In the genomic region with DNA sequence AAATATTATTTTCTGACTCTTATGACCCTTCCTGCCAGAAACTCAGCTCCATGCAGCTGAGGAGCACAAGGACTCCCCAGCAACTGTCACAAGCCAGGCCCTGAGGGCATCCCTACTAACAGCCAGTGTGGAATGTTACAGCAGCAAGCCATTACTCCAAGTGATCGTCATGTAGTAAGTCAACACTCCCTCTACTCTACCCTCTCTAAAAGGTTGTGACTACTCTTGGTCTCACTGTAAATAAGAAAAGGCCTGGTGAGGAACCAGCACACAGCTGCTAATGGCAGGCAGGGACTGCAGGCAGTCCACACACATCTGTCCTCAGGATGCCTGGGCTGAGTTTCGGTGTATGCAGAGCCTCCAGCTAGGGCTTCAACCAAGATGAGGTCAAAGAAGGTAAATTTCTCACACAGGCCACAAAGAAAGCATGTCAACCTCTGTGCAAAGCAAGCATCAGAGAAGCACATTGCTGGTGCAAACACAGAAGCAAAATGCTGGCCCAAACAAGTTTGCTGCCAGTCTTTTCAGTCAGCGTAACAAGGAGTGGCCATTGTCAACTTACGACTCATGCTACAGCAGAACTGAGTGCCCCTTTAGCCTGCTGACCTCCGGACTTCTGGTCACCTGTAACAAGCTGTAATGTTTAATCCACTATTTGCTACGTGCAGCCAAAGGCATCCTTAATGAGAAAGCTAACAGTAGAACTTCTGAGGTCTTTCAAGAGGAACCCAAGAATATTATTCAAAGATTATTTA, we compare ENCODE assay signal across 24 mouse cellular contexts.
DNase-seq lines count a peak whose midpoint lies in the region; ATAC-seq and TF ChIP-seq lines count a peak whose summit lies in the region.
"Had no signal": no experiment of that assay in that cellular context is flagged by ENCODE, and none has a peak within 500 bp of the region (broad histone marks: within the 10 kb centered on the region; RNA-seq: fewer than 3 reads in every experiment).

No protein-coding gene starts in this region.

- peak; percentile 78 for ATAC-seq in kidney, postnatal 0 days (replicated peaks; ENCODE audit: low FRiP score, low read depth)
- ATAC-seq: midbrain, embryonic 15.5 days had no signal

- no peak overlapping the region for H3K9ac ChIP-seq in liver, adult 2 months (ENCODE audit: low read depth, low read length)
- H3K9ac ChIP-seq in kidney, postnatal 0 days (ENCODE audit: low read depth, low read length), result no peak overlapping the region
- H3K9ac ChIP-seq: embryonic facial prominence, embryonic 13.5 days; forebrain, embryonic 12.5 days; heart, embryonic 15.5 days; hindbrain, embryonic 13.5 days; limb, embryonic 15.5 days; midbrain, embryonic 15.5 days; neural tube, embryonic 15.5 days had no signal

- WGBS in liver, adult 2 months, result 48% methylated on average over 6 of the region's 6 CpGs
- 41% methylated on average over 6 of the region's 6 CpGs for WGBS in kidney, adult 2 months
- 61% methylated on average over 6 of the region's 6 CpGs for WGBS in kidney, postnatal 0 days
- WGBS in midbrain, embryonic 10.5 days, result 89% methylated on average over 6 of the region's 6 CpGs

- H3K4me1 ChIP-seq in liver, adult 2 months (ENCODE audit: control insufficient read depth, insufficient read depth, low read length), result 0 out of 2 replicates have a peak, but pooled peaks cover 1% of the 10 kb centered on the region
- H3K4me1 ChIP-seq in kidney, adult 2 months (ENCODE audit: control insufficient read depth, insufficient read depth, low read length), result peaks cover 23% of the 10 kb centered on the region
- peaks cover 5% of the 10 kb centered on the region; the same call in 1 of the 2 replicates for H3K4me1 ChIP-seq in kidney, postnatal 0 days (replicated peaks; ENCODE audit: insufficient read depth, low read length)
- peaks cover 1% of the 10 kb centered on the region; the same call in 1 of the 2 replicates for H3K4me1 ChIP-seq in midbrain, embryonic 10.5 days
- H3K4me1 ChIP-seq: embryonic facial prominence, embryonic 13.5 days; forebrain, embryonic 12.5 days; heart, embryonic 15.5 days; limb, embryonic 15.5 days; midbrain, embryonic 15.5 days had no signal

- no peaks in the 10 kb centered on the region for H3K27me3 ChIP-seq in liver, adult 2 months (ENCODE audit: control insufficient read depth, insufficient read depth, low read length)
- H3K27me3 ChIP-seq in kidney, adult 2 months (replicated peaks; ENCODE audit: control insufficient read depth, insufficient read depth, low read length), result no peaks in the 10 kb centered on the region
- no peaks in the 10 kb centered on the region for H3K27me3 ChIP-seq in kidney, postnatal 0 days (ENCODE audit: insufficient read depth, low read length)
- H3K27me3 ChIP-seq in midbrain, embryonic 10.5 days (ENCODE audit: low read depth, poor library complexity, severe bottlenecking), result no peaks in the 10 kb centered on the region
- H3K27me3 ChIP-seq: embryonic facial prominence, embryonic 13.5 days; forebrain, embryonic 12.5 days; heart, embryonic 15.5 days; hindbrain, embryonic 13.5 days; limb, embryonic 15.5 days; midbrain, embryonic 15.5 days; neural tube, embryonic 15.5 days had no signal

- no peak overlapping the region for H3K4me3 ChIP-seq in liver, adult 2 months (ENCODE audit: insufficient read depth, low read depth, low read length)
- H3K4me3 ChIP-seq in kidney, adult 2 months (ENCODE audit: insufficient read depth, low read depth, low read length), result no peak overlapping the region
- no peak overlapping the region for H3K4me3 ChIP-seq in kidney, postnatal 0 days (replicated peaks; ENCODE audit: low read depth, low read length)
- H3K4me3 ChIP-seq in midbrain, embryonic 10.5 days, result no peak overlapping the region
- H3K4me3 ChIP-seq: embryonic facial prominence, embryonic 13.5 days; erythroblast, embryonic 14.5 days; forebrain, embryonic 12.5 days; heart, embryonic 15.5 days; hindbrain, embryonic 13.5 days; limb, embryonic 15.5 days; midbrain, embryonic 15.5 days; neural tube, embryonic 15.5 days had no signal

- TF ChIP-seq POLR2A in liver, adult 2 months (IDR thresholded peaks at IDR 0.05; ENCODE audit: extremely low read depth, insufficient read depth, low read length), result no peak
- no peak for TF ChIP-seq POLR2A in kidney, adult 2 months (IDR thresholded peaks at IDR 0.05; ENCODE audit: low read depth, low read length)

- no peak for TF ChIP-seq CTCF in liver, adult 2 months (IDR thresholded peaks at IDR 0.05; ENCODE audit: low read depth, low read length)
- TF ChIP-seq CTCF in kidney, adult 2 months (conservative IDR thresholded peaks at IDR 0.05; ENCODE audit: insufficient read depth, insufficient read length, low read depth, low read length), result no peak
- no peak for TF ChIP-seq CTCF in kidney, postnatal 0 days (IDR thresholded peaks at IDR 0.05; ENCODE audit: low read depth)

- no peak overlapping the region for H3K4me2 ChIP-seq in kidney, postnatal 0 days (ENCODE audit: low read length)
- H3K4me2 ChIP-seq: embryonic facial prominence, embryonic 13.5 days; forebrain, embryonic 12.5 days; heart, embryonic 15.5 days; hindbrain, embryonic 13.5 days; limb, embryonic 15.5 days; midbrain, embryonic 15.5 days; neural tube, embryonic 15.5 days had no signal

- no peak overlapping the region for H3K27ac ChIP-seq in liver, adult 2 months (replicated peaks; ENCODE audit: insufficient read depth, low read depth, low read length)
- H3K27ac ChIP-seq in kidney, adult 2 months (ENCODE audit: insufficient read depth, low read depth, low read length), result peak overlapping the region; percentile 88
- H3K27ac ChIP-seq in kidney, postnatal 0 days, result peak overlapping the region; percentile 60; the same call in 1 of the 2 replicates
- H3K27ac ChIP-seq in midbrain, embryonic 10.5 days (replicated peaks), result no peak overlapping the region
- H3K27ac ChIP-seq: embryonic facial prominence, embryonic 13.5 days; forebrain, embryonic 12.5 days; heart, embryonic 15.5 days; hindbrain, embryonic 13.5 days; limb, embryonic 15.5 days; midbrain, embryonic 15.5 days; neural tube, embryonic 15.5 days had no signal

- no peaks in the 10 kb centered on the region for H3K36me3 ChIP-seq in liver, adult 2 months (ENCODE audit: control insufficient read depth, insufficient read depth, low read length)
- H3K36me3 ChIP-seq in kidney, adult 2 months (ENCODE audit: control insufficient read depth, insufficient read depth, low read length), result no peaks in the 10 kb centered on the region
- H3K36me3 ChIP-seq in kidney, postnatal 0 days (ENCODE audit: insufficient read depth, low read length), result no peaks in the 10 kb centered on the region
- no peaks in the 10 kb centered on the region for H3K36me3 ChIP-seq in midbrain, embryonic 10.5 days
- H3K36me3 ChIP-seq: embryonic facial prominence, embryonic 13.5 days; forebrain, embryonic 12.5 days; heart, embryonic 15.5 days; hindbrain, embryonic 13.5 days; limb, embryonic 15.5 days; midbrain, embryonic 15.5 days; neural tube, embryonic 15.5 days had no signal

- no peaks in the 10 kb centered on the region for H3K9me3 ChIP-seq in kidney, postnatal 0 days (replicated peaks; ENCODE audit: low read length)
- H3K9me3 ChIP-seq in midbrain, embryonic 10.5 days (replicated peaks), result no peaks in the 10 kb centered on the region; the same call in 1 of the 2 replicates
- H3K9me3 ChIP-seq: embryonic facial prominence, embryonic 13.5 days; heart, embryonic 15.5 days; hindbrain, embryonic 13.5 days; limb, embryonic 15.5 days; midbrain, embryonic 15.5 days; neural tube, embryonic 15.5 days had no signal

- DNase-seq in liver, adult 2 months (ENCODE audit: extremely low read depth, low read depth, low spot score), result peak; percentile 56
- no peak for DNase-seq in liver
- peak; percentile 90 for DNase-seq in kidney, adult 2 months
- DNase-seq in kidney, postnatal 0 days (ENCODE audit: low spot score), result no peak
- peak; percentile 26 for DNase-seq in yolk sac, embryonic 10.5 days (ENCODE audit: low spot score)
- DNase-seq in midbrain, embryonic 10.5 days (ENCODE audit: low spot score), result no peak
- no peak for DNase-seq in layer of hippocampus, postnatal 25 days (ENCODE audit: extremely low spot score in 1 of 2, low spot score in 1 of 2)
- DNase-seq: cerebellum, adult 11 months; cerebellum, adult 9-11 months; embryo, embryonic 11 days; heart, postnatal 36 days; left cerebral cortex, postnatal 4 days; lung, postnatal 4 days; right cerebral cortex, adult 18-20 months; right cerebral cortex, postnatal 4 days; thymus, postnatal 36 days had no signal

- H3K79me2 ChIP-seq in liver, adult 2 months (ENCODE audit: control insufficient read depth, insufficient read depth, low read length), result no peaks in the 10 kb centered on the region

Comparison
In these comparisons a context has a peak if more than half of its experiments do, and no peak if none do; other contexts are left out.
1. DNase-seq: peak in liver, adult 2 months (single experiment), kidney, adult 2 months (single experiment) and yolk sac, embryonic 10.5 days (single experiment); none in liver (single experiment), kidney, postnatal 0 days (single experiment), midbrain, embryonic 10.5 days (single experiment) and layer of hippocampus, postnatal 25 days (0 of 2).
2. H3K27ac ChIP-seq: peak in kidney, adult 2 months (single experiment) and kidney, postnatal 0 days (single experiment); none in liver, adult 2 months (single experiment) and midbrain, embryonic 10.5 days (single experiment).